Mouse (Mus musculus): Measurements from ENCODE around the gene Ubash3b. TPM values are rescaled to one million over a fixed set of nuclear protein-coding genes. Genes with fewer than 3 reads are reported as not detected.

The Ubash3b gene
- polyA plus RNA-seq, 1 experiment from 2014 or later, result 7.3 TPM

Other genes with a start within 250 kb of the Ubash3b start
- gene Jhy, start 197.6 kb downstream of the Ubash3b start, polyA plus RNA-seq (2015; fragmentation: Nextera tagmentation; extraction: Ambion mirVana), result not detected in 2 replicates
- gene Crtam, start 157.1 kb downstream of the Ubash3b start, polyA plus RNA-seq (2015; fragmentation: Nextera tagmentation; extraction: Ambion mirVana), result 0.38 and 0.45 TPM in 2 replicates